Mouse (Mus musculus) megakaryocyte-erythroid progenitor cell, adult 5-6 weeks (primary cell): Measurements from ENCODE around the gene Scamp3. TPM values are rescaled to one million over a fixed set of nuclear protein-coding genes. Genes with fewer than 3 reads are reported as not detected.

Source experiments
- ATAC-seq: replicated peaks from 2 replicates; pipeline ENCODE4 v1.8.0; 2016; ENCODE audit warnings: mild to moderate bottlenecking, inconsistent platforms; ENCODE audit not compliant: severe bottlenecking, poor library complexity, low FRiP score, low TSS enrichment
- total RNA-seq, 2 experiments: library from RNA; stranded (forward) in 1 of 2; stranded (reverse) in 1 of 2; fragments of 200-1000, 215-1000 nt in 1 of 2; fragments of >200 nt in 1 of 2; fragmentation: Nextera tagmentation in 1 of 2; gene quantifications; 2 replicates each; pipeline ENCODE4 v1.2.3; 2014 to 2017

Gene Scamp3
- total RNA-seq, 2 experiments from 2014 or later, result 32.8 to 129 TPM

DNA sequence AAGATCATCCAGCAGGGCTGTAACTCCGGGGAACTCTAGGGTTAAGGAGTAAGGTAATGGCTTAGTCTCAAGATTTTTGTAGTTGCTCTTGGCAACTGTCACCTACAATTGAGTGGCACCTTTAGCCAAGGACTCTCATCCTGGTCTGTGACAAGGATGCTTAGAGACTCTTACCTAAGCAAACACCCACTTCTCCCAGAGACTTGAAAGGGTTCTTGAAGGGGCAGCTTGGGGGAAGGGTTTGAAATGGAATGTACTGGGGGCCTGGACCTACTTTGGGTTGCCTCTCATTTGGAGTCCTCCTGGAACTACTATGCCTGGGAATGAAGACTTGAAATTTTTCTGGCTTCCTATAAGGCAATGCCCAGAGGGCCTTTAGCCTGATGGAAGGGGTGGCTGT lies 41.0 kb downstream of the Scamp3 start:
- ATAC-seq, result no peak

DNA sequence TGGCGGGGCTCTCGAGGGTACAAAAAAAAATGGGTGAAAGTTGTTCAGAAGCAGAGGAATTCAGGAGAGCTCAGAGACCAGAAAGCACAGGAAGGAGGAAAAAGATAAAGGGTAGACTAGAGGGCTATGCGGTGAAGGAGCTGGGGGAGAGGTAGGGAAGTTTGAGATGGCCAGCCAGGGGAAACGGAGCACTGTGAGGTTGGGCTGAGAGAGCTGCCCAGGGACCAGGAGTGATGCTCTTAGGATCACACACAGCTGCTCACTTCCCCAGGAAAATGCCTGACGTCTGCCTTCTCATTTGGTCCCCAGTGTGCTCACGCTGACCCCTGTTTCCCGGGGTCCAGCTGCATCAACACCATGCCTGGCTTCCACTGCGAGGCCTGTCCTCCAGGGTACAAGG lies 42.3 kb downstream of the Scamp3 start:
- no peak for ATAC-seq

DNA sequence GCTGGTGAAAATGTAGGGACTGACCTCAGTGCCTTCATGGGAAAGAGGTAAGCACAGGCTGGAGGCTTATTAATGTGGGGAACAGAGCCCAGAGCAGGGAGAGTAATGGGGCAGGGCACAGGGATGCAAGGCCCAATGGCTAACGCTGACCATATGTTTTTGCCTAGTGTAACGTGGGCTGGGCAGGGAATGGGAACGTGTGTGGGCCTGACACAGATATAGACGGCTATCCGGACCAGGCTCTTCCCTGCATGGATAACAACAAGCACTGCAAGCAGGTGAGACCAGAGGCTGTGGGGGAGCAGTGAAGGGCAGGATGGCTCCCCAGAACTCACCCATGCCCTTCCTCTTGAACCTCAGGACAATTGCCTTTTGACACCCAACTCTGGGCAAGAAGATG lies 43.9 kb downstream of the Scamp3 start:
- no peak for ATAC-seq

DNA sequence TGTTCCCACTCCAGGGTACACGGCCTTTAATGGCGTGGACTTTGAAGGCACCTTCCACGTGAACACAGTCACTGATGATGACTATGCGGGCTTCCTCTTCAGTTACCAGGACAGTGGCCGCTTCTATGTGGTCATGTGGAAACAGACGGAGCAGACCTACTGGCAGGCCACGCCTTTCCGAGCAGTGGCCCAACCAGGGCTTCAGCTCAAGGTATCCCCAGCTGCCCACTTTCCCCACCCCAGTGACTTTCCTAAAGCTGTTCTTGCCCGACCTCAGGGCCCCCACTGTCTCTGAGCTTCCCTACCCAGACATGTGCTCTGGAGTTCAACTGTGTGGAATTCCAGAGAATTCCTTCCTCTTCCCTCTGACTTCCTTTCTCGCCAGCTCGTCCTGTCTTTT lies 47.5 kb downstream of the Scamp3 start:
- no peak for ATAC-seq

DNA sequence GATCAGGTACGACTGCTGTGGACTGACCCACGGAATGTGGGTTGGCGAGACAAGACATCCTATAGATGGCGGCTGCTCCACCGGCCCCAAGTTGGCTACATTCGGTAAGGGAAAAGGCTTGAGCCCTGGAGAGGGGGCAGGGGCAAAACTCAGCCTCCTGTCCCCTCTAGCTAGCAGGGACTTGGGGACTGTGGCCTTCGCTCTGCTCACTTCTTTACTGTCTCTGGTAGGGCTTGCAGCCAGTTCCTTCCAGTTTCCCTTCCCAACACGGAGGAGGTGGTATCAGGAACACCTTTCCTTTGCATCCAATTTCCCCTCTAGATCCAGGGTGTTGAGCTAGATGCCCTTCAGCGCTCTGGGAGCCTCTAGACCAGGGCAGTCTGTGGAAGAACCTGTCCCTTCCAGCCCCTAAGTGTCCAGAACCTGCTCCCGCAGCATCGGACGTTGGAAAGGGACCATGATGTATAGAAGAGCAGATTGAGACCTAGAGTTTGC lies 48.1 kb downstream of the Scamp3 start:
- ATAC-seq, result no peak

DNA sequence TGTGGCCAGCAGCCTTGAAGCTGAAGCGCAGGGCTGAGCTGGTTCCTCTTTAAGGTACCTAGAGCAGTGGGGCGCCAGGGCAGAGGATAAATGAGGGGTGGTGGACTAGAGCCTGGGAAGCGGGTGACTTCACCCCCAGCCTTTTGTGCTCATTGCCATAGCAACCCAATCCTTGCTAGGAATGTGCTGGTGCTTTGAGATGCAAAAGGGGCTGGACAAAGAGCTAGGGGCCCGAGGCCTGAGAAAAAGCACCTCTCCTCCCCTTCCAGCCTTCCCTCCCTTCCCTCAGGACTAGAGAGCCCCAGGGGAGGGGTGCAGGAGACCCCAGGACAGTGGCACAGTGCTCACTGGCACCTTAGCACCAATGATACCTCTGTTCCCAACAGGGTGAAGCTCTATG lies 48.6 kb downstream of the Scamp3 start:
- no peak for ATAC-seq

DNA sequence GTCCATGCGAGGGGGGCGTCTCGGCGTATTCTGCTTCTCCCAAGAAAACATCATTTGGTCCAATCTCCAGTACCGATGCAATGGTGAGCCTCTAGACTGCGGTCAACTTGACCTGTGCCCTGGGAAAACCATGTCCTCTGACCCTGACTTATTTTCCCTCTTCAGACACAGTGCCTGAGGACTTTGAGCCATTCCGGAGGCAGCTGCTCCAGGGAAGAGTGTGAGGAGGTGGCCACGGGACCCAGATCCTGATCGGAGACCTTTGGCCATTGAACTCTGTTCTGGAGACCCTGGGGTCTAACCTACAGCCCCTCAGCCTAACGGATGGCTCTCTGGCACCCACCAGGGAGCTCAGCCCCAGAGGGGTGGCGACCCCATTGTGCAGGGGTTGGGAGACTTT lies 49.1 kb downstream of the Scamp3 start:
- no peak for ATAC-seq

DNA sequence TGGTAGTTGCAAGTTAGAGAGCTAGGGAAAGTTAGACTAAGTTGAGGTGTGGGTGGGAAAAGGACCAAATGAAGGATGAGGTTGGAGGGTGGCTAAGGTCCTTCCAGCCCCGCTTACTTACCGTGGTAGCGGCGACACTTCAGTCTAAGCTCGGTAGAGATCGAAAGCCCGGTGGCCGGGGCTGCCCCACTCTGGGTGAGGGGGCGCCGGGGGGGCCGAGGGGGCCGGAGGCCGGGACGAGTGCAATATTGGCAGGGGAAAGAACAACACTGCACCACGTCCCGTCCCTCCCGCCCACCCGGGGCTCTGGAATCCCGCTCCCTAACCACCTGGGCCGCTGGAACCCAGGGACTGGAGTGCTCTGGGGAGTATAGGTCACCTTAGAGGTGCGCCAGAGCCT lies 49.6 kb downstream of the Scamp3 start, which contains the start of gene Mtx1:
Gene Mtx1, minus strand, starts transcription at position 189 of the 400 bp plus-strand sequence.
- no peak for ATAC-seq

DNA sequence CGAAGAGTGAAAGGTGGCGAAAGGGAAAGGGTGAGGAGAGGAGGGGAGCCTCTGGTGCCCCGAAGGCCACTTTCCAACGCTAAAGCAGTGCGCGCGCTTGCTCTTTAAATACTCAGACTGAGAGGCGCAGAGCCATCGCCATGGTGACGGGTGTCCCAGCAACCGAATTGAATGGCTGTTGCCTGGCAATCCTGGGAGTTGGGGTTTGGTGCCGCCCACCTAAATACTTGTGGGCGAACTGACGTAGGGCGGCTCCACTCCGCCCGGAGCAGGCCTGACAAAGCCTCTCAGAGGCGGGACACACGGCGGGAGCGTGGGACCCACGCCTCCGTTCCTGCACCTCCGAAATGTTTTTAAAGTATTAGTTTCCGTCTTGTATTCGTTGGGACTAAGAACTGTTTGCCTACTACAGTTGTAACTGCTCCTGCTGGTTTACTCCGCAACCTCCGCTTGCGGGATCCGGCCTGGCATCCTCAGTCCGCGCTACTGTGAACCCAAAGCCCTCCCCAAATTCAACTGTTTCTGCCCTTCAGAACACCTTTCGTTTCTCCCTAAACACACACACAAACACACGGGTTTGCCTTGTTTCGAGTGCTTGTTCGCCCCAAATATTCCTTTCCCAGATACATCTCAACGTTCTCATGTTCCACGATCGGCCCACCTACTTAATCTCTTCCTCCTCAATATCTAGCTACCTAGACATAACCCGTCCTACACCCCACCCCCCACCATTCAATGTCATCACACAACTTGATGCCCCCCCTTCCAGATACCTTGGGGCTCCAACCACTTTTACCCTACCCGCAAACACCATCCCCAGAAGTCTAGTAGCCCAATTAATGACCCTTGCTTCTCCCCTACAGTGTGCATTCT lies 50.3 kb downstream of the Scamp3 start:
- peak; percentile 56 for ATAC-seq

DNA sequence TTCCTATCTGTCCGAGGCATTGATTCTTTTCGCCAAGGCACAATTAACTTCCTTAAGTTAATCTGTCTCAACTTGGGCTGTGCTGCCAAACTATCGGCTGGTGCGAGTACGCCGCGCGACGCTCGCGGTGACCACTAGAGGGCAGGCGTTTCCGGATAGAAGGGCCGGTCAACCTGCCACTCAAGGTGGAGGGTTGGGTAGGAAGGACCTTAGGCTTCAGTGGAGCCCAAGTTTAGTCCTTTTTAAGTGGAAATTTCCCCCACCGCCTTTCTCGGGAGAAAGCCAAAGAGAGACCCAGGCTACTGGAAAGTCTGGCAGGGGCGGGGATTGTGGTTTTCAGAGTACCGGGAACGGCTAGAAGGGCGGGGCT lies 50.9 kb downstream of the Scamp3 start:
- peak; percentile 74 for ATAC-seq

DNA sequence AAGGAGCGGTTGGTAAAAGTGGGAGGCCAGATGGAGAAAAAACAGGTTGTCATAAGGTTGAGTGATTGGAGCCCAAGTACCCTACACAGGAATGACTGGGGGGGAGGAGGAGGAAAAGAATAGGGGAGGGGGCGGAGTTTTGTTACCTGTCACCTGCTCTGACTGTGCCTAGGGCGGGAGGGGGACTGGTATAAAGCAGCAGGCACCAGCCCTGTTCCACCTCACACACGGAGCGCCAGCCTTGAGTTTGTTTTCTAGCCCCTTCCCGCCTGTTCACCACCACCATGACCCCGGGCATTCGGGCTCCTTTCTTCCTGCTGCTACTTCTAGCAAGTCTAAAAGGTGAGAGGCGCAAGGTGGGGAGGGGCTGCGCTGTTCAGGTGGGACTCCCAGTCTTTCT lies 51.6 kb downstream of the Scamp3 start, which contains the start of gene Muc1:
Gene Muc1, plus strand, starts transcription at position 222 of the 400 bp plus-strand sequence.
- ATAC-seq, result no peak

DNA sequence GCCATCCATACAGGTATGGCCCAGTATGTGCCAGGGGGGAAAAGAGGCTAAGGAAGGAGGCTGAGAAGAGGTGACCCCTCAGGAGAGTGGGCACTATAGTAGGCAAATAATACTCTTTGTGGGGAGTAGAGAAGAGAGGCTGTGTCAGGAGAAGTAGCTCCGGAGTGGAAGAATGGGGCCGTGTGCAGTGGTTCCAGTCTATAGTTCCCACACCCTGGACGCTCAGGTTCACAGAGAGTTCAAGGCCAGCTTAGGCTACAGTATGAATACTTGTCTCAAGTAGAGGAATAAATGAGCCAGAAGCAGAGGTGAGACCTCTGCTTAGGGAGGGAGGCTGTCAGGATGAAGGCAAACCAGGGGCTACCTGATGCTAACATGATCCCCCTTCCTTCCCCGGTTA lies 52.0 kb downstream of the Scamp3 start:
- no peak for ATAC-seq

DNA sequence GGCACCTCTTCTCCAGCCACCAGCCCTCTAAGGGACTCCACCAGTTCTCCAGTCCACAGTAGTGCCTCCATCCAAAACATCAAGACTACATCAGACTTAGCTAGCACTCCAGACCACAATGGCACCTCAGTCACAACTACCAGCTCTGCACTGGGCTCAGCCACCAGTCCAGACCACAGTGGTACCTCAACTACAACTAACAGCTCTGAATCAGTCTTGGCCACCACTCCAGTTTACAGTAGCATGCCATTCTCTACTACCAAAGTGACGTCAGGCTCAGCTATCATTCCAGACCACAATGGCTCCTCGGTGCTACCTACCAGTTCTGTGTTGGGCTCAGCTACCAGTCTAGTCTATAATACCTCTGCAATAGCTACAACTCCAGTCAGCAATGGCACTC lies 53.3 kb downstream of the Scamp3 start:
- ATAC-seq, result no peak

DNA sequence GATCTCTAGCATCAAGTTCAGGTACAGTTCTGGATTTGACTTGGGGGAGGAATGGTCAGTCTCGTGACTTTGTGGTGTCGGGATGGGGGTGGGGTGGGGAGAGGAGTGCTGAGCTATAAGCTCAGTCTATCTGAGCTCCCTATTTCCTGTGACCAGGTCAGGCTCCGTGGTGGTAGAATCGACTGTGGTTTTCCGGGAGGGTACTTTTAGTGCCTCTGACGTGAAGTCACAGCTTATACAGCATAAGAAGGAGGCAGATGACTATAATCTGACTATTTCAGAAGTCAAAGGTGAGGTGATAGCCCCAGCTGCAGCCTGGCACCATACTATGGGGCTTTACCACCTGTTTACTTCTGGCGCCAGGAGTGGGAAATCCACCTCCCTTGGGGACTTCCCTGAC lies 54.1 kb downstream of the Scamp3 start:
- no peak for ATAC-seq

DNA sequence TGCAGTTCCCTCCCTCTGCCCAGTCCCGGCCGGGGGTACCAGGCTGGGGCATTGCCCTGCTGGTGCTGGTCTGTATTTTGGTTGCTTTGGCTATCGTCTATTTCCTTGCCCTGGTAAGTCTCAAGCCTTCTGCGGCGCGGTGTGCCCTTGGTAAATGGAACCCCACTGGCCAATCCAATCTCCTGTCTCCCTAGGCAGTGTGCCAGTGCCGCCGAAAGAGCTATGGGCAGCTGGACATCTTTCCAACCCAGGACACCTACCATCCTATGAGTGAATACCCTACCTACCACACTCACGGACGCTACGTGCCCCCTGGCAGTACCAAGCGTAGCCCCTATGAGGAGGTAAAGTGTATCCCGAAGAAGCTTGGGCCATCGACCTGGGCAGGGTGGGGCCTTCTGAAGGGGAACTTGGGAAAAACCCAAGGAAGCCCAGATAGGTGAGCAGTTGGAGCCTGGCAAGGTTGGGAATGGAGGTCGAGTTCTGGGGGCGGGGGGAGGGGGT lies 54.6 kb downstream of the Scamp3 start:
- no peak for ATAC-seq

Other genes with a start within 250 kb of the Scamp3 start
- gene Ash1l, start 226.9 kb upstream of the Scamp3 start, total RNA-seq (2014; fragmentation: Nextera tagmentation), result 41.9 and 49.7 TPM in 2 replicates
- 22.7 and 25.0 TPM in 2 replicates for gene Ash1l, start 226.9 kb upstream of the Scamp3 start, total RNA-seq (2017)
- gene Dap3, start 226.3 kb upstream of the Scamp3 start, total RNA-seq (2014; fragmentation: Nextera tagmentation), result 226 and 303 TPM in 2 replicates
- 98.3 and 153 TPM in 2 replicates for gene Dap3, start 226.3 kb upstream of the Scamp3 start, total RNA-seq (2017)
- gene Rusc1, start 84.2 kb upstream of the Scamp3 start, total RNA-seq (2014; fragmentation: Nextera tagmentation), result 8.0 and 13.7 TPM in 2 replicates
- gene Rusc1, start 84.2 kb upstream of the Scamp3 start, total RNA-seq (2017), result 5.8 and 8.9 TPM in 2 replicates
- not detected in 2 replicates for gene Gm43738, start 76.4 kb upstream of the Scamp3 start, total RNA-seq (2014; fragmentation: Nextera tagmentation)
- not detected in 2 replicates for gene Gm43738, start 76.4 kb upstream of the Scamp3 start, total RNA-seq (2017)
- 53.1 and 60.3 TPM in 2 replicates for gene Fdps, start 75.5 kb upstream of the Scamp3 start, total RNA-seq (2014; fragmentation: Nextera tagmentation)
- gene Fdps, start 75.5 kb upstream of the Scamp3 start, total RNA-seq (2017), result 102 and 125 TPM in 2 replicates
- 213 and 235 TPM in 2 replicates for gene Pklr, start 41.3 kb upstream of the Scamp3 start, total RNA-seq (2014; fragmentation: Nextera tagmentation)
- 157 and 170 TPM in 2 replicates for gene Pklr, start 41.3 kb upstream of the Scamp3 start, total RNA-seq (2017)
- gene Hcn3, start 17.3 kb upstream of the Scamp3 start, total RNA-seq (2014; fragmentation: Nextera tagmentation), result 1.5 and 1.6 TPM in 2 replicates
- 1.4 and 2.5 TPM in 2 replicates for gene Hcn3, start 17.3 kb upstream of the Scamp3 start, total RNA-seq (2017)
- gene Clk2, start 12.7 kb upstream of the Scamp3 start, total RNA-seq (2014; fragmentation: Nextera tagmentation), result 72.3 and 88.0 TPM in 2 replicates
- 46.6 and 69.3 TPM in 2 replicates for gene Clk2, start 12.7 kb upstream of the Scamp3 start, total RNA-seq (2017)
- 28.1 and 39.1 TPM in 2 replicates for gene Fam189b, start 5.7 kb downstream of the Scamp3 start, total RNA-seq (2014; fragmentation: Nextera tagmentation)
- gene Fam189b, start 5.7 kb downstream of the Scamp3 start, total RNA-seq (2017), result 6.9 and 13.7 TPM in 2 replicates
- 39.6 and 41.4 TPM in 2 replicates for gene Gba, start 25.5 kb downstream of the Scamp3 start, total RNA-seq (2014; fragmentation: Nextera tagmentation)
- 36.5 and 44.3 TPM in 2 replicates for gene Gba, start 25.5 kb downstream of the Scamp3 start, total RNA-seq (2017)
- 4.0 TPM in 1 of 2 replicates, not detected in the other for gene Thbs3, start 37.7 kb downstream of the Scamp3 start, total RNA-seq (2014; fragmentation: Nextera tagmentation)
- 0.57 and 1.7 TPM in 2 replicates for gene Thbs3, start 37.7 kb downstream of the Scamp3 start, total RNA-seq (2017)
- 114 and 122 TPM in 2 replicates for gene Mtx1, start 49.6 kb downstream of the Scamp3 start, total RNA-seq (2014; fragmentation: Nextera tagmentation)
- 68.1 and 92.8 TPM in 2 replicates for gene Mtx1, start 49.6 kb downstream of the Scamp3 start, total RNA-seq (2017)
- gene Muc1, start 51.6 kb downstream of the Scamp3 start, total RNA-seq (2014; fragmentation: Nextera tagmentation), result not detected in 2 replicates
- gene Muc1, start 51.6 kb downstream of the Scamp3 start, total RNA-seq (2017), result not detected in 2 replicates
- gene Krtcap2, start 68.5 kb downstream of the Scamp3 start, total RNA-seq (2014; fragmentation: Nextera tagmentation), result 127 and 147 TPM in 2 replicates
- gene Krtcap2, start 68.5 kb downstream of the Scamp3 start, total RNA-seq (2017), result 119 and 124 TPM in 2 replicates
- gene Trim46, start 68.8 kb downstream of the Scamp3 start, total RNA-seq (2014; fragmentation: Nextera tagmentation), result not detected in 2 replicates
- gene Trim46, start 68.8 kb downstream of the Scamp3 start, total RNA-seq (2017), result not detected in 2 replicates
- gene Dpm3, start 81.9 kb downstream of the Scamp3 start, total RNA-seq (2014; fragmentation: Nextera tagmentation), result 44.2 and 75.7 TPM in 2 replicates
- gene Dpm3, start 81.9 kb downstream of the Scamp3 start, total RNA-seq (2017), result 30.1 and 90.9 TPM in 2 replicates
- 35.4 and 66.5 TPM in 2 replicates for gene Slc50a1, start 93.1 kb downstream of the Scamp3 start, total RNA-seq (2014; fragmentation: Nextera tagmentation)
- gene Slc50a1, start 93.1 kb downstream of the Scamp3 start, total RNA-seq (2017), result 31.4 and 50.3 TPM in 2 replicates
- gene Efna1, start 103.7 kb downstream of the Scamp3 start, total RNA-seq (2014; fragmentation: Nextera tagmentation), result not detected in 2 replicates
- gene Efna1, start 103.7 kb downstream of the Scamp3 start, total RNA-seq (2017), result not detected in 2 replicates
- not detected in 2 replicates for gene Efna3, start 145.5 kb downstream of the Scamp3 start, total RNA-seq (2014; fragmentation: Nextera tagmentation)
- not detected in 2 replicates for gene Efna3, start 145.5 kb downstream of the Scamp3 start, total RNA-seq (2017)
- gene Efna4, start 160.6 kb downstream of the Scamp3 start, total RNA-seq (2014; fragmentation: Nextera tagmentation), result 0.30 TPM in 1 of 2 replicates, not detected in the other
- gene Efna4, start 160.6 kb downstream of the Scamp3 start, total RNA-seq (2017), result 0.30 TPM in 1 of 2 replicates, not detected in the other
- gene Adam15, start 172.5 kb downstream of the Scamp3 start, total RNA-seq (2014; fragmentation: Nextera tagmentation), result 7.4 and 11.4 TPM in 2 replicates
- 2.3 and 6.4 TPM in 2 replicates for gene Adam15, start 172.5 kb downstream of the Scamp3 start, total RNA-seq (2017)
- gene Dcst2, start 184.5 kb downstream of the Scamp3 start, total RNA-seq (2014; fragmentation: Nextera tagmentation), result not detected in 2 replicates
- not detected in 2 replicates for gene Dcst2, start 184.5 kb downstream of the Scamp3 start, total RNA-seq (2017)
- gene Dcst1, start 187.8 kb downstream of the Scamp3 start, total RNA-seq (2014; fragmentation: Nextera tagmentation), result not detected in 2 replicates
- gene Dcst1, start 187.8 kb downstream of the Scamp3 start, total RNA-seq (2017), result not detected in 2 replicates
- 5.0 and 6.6 TPM in 2 replicates for gene Zbtb7b, start 217.3 kb downstream of the Scamp3 start, total RNA-seq (2014; fragmentation: Nextera tagmentation)
- gene Zbtb7b, start 217.3 kb downstream of the Scamp3 start, total RNA-seq (2017), result 7.3 and 11.5 TPM in 2 replicates
- gene Lenep, start 225.3 kb downstream of the Scamp3 start, total RNA-seq (2014; fragmentation: Nextera tagmentation), result 3.5 and 3.6 TPM in 2 replicates
- not detected in 2 replicates for gene Lenep, start 225.3 kb downstream of the Scamp3 start, total RNA-seq (2017)
- 24.8 and 27.7 TPM in 2 replicates for gene Flad1, start 234.4 kb downstream of the Scamp3 start, total RNA-seq (2014; fragmentation: Nextera tagmentation)
- gene Flad1, start 234.4 kb downstream of the Scamp3 start, total RNA-seq (2017), result 10.7 and 12.6 TPM in 2 replicates
- 185 and 237 TPM in 2 replicates for gene Cks1b, start 240.9 kb downstream of the Scamp3 start, total RNA-seq (2014; fragmentation: Nextera tagmentation)
- gene Cks1b, start 240.9 kb downstream of the Scamp3 start, total RNA-seq (2017), result 127 and 184 TPM in 2 replicates
- 95.9 and 113 TPM in 2 replicates for gene Shc1, start 241.0 kb downstream of the Scamp3 start, total RNA-seq (2014; fragmentation: Nextera tagmentation)
- 40.2 and 68.5 TPM in 2 replicates for gene Shc1, start 241.0 kb downstream of the Scamp3 start, total RNA-seq (2017)